Mouse (Mus musculus) limb, embryonic 14.5 days (tissue): ENCODE measurements around the gene Dcpp3. TPM values are rescaled to one million over a fixed set of nuclear protein-coding genes. Genes with fewer than 3 reads are reported as not detected.

ENCODE experiments used
- ATAC-seq: fragments of 200-750 bp; cut with Nextera tagmentation; 2 replicates; pipeline ENCODE4 v1.8.0; 2017; ENCODE audit warnings: low read depth, moderate number of reproducible peaks, moderate TSS enrichment; ENCODE audit not compliant: low FRiP score
- DNase-seq: peaks from one replicate; pipeline ENCODE4 v3.0.0-alpha.2; 2015; ENCODE audit warnings: low spot score
- H3K27ac ChIP-seq: fragments of 300-500 bp; sonication (generic); replicated peaks from 2 replicates; pipeline ENCODE4 v1.5.1; 2014; ENCODE audit warnings: low read depth, mild to moderate bottlenecking, low read length, moderate library complexity, mixed read lengths
- H3K27me3 ChIP-seq: fragments of 300-500 bp; sonication (generic); 2 replicates; pipeline ENCODE4 v1.6.1; 2014; ENCODE audit warnings: low read length, mixed read lengths; ENCODE audit not compliant: control insufficient read depth, insufficient read depth
- H3K36me3 ChIP-seq: fragments of 300-500 bp; sonication (generic); 2 replicates; pipeline ENCODE4 v1.6.1; 2014; ENCODE audit warnings: mild to moderate bottlenecking, low read length, moderate library complexity, mixed read lengths; ENCODE audit not compliant: control insufficient read depth, insufficient read depth
- H3K4me1 ChIP-seq: fragments of 300-500 bp; sonication (generic); 2 replicates; pipeline ENCODE4 v1.6.1; 2014; ENCODE audit warnings: antibody characterized with exemption, low read length, mixed read lengths; ENCODE audit not compliant: control insufficient read depth, insufficient read depth
- H3K4me2 ChIP-seq: fragments of 300-500 bp; sonication (generic); replicated peaks from 2 replicates; pipeline ENCODE4 v1.6.1; 2014; ENCODE audit warnings: low read depth, mild to moderate bottlenecking, low read length, moderate library complexity; ENCODE audit not compliant: severe bottlenecking
- H3K4me3 ChIP-seq: fragments of 300-500 bp; sonication (generic); replicated peaks from 2 replicates; pipeline ENCODE4 v1.5.1; 2014; ENCODE audit warnings: low read length
- H3K9ac ChIP-seq: fragments of 300-500 bp; sonication (generic); 2 replicates; pipeline ENCODE4 v1.6.1; 2014; ENCODE audit warnings: mild to moderate bottlenecking, low read depth, low read length, moderate library complexity; ENCODE audit not compliant: severe bottlenecking
- H3K9me3 ChIP-seq: fragments of 300-500 bp; sonication (generic); 2 replicates; pipeline ENCODE4 v1.6.1; 2016; ENCODE audit warnings: low read length; ENCODE audit not compliant: control insufficient read depth
- POLR2A ChIP-seq: fragments of 200-500 bp; IDR thresholded peaks from 2 replicates; pipeline ENCODE4 v1.8.0; 2012; ENCODE audit warnings: inconsistent platforms, mild to moderate bottlenecking, moderate library complexity, borderline replicate concordance; ENCODE audit not compliant: insufficient read depth, insufficient read length; ENCODE audit errors: extremely low read depth
- WGBS: fragments of 180-500 bp; shearing (Covaris S2); extraction: QIAGEN DNeasy Blood & Tissue Kit; methylation state at CpG from one replicate; pipeline ENCODE4 v1.1.7; 2014; 5-methylcytosine and 5-hydroxymethylcytosine counted together
- polyA plus RNA-seq, 2 experiments: library from polyadenylated mRNA; depleted of rRNA in 1 of 2; stranded (reverse) in 1 of 2; unstranded in 1 of 2; fragments of >200 nt; fragmentation: Nextera tagmentation in 1 of 2; extraction: Ambion mirVana in 1 of 2; gene quantifications; 2 replicates each; pipeline versions ENCODE4 v1.2.1 to v1.2.3; 2012 to 2014

Dcpp3 gene
- polyA plus RNA-seq, 2 experiments = not detected

DNA sequence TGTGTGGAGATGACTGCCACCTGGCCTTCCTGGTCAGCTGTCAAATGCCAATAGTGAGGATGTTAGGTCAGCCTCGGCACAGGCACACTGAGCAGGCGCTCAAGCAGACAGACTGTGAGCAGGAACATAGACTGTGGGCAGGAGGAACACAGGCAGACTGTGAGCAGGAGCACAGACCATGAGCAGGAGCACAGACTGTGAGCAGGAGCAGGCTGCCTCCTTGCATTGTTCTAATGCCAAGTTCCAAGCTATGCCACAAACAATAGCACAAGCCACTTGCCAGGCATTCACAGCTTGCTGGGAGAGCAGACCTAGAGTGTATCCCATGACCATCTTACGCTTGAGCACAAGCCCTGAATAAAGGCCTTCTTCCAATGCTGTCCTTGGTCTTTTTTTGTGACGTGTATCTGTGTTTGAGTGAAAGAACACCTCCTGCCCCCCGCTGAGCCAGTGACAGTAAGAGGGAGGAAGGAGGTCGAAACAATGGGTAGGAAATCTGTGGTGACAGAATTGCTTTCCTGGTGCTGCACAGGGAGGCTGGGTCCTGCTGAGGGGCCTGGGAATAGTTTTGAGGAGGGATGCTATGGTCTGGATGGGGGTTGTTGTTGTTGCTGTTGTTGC, 48.7 kb downstream of the Dcpp3 start:
- H3K4me1 ChIP-seq = no peaks in the 10 kb centered on the region
- DNase-seq (no peak), ATAC-seq (no peak)
- 58% methylated on average over 6 of the region's 6 CpGs for WGBS
- H3K4me2 ChIP-seq = no peak overlapping the region
- no peaks in the 10 kb centered on the region for H3K27me3 ChIP-seq
- H3K36me3 ChIP-seq = no peaks in the 10 kb centered on the region
- H3K9ac ChIP-seq = no peak overlapping the region
- H3K4me3 ChIP-seq = no peak overlapping the region
- no peaks in the 10 kb centered on the region for H3K9me3 ChIP-seq
- no peak for TF ChIP-seq POLR2A
- no peak overlapping the region for H3K27ac ChIP-seq

- H3K4me1 ChIP-seq = no peaks in the 10 kb centered on the region
- H3K4me2 ChIP-seq = no peak overlapping the region
- 81% methylated on average over 10 of the region's 10 CpGs for WGBS
- no peak overlapping the region for H3K4me3 ChIP-seq
- H3K27ac ChIP-seq = no peak overlapping the region
- no peak overlapping the region for H3K9ac ChIP-seq
- DNase-seq (no peak), ATAC-seq (no peak)
- H3K36me3 ChIP-seq = no peaks in the 10 kb centered on the region
- H3K27me3 ChIP-seq = no peaks in the 10 kb centered on the region
- TF ChIP-seq POLR2A = no peak
- H3K9me3 ChIP-seq = no peaks in the 10 kb centered on the region
Measured at GRCm38 (mm10) chr17:23966658-23967401, 49.6 kb downstream of the Dcpp3 start.

DNA sequence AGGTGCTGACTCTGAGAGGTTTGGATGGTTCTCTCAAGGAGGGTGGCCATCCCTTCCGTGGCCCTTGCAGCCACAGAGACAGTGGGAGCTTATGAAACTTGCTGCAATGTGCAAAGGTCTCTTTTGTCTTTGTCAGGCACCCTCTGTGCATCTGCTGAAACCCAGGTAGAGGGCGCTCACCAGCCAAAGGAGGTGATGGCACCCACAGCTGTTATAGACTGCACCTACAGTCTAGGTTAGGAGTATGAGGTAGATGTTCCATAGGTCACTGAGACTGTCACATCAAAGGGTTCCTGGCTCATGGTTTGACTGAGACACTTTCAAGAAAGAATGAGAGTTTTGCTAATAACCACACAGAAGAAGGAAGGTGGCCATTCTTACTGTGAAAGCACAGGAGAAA, 51.5 kb downstream of the Dcpp3 start:
- H3K9me3 ChIP-seq = no peaks in the 10 kb centered on the region
- H3K27ac ChIP-seq = no peak overlapping the region
- no peak for TF ChIP-seq POLR2A
- H3K27me3 ChIP-seq = no peaks in the 10 kb centered on the region
- no peak overlapping the region for H3K4me3 ChIP-seq
- no peak overlapping the region for H3K9ac ChIP-seq
- DNase-seq = no peak
- H3K4me2 ChIP-seq = no peak overlapping the region
- 56% methylated on average over 2 of the region's 2 CpGs for WGBS
- H3K36me3 ChIP-seq = no peaks in the 10 kb centered on the region
- no peaks in the 10 kb centered on the region for H3K4me1 ChIP-seq
- ATAC-seq = no peak

Other genes starting within 250 kb of the Dcpp3 start
- gene Hcfc1r1, start 243.9 kb upstream of the Dcpp3 start, polyA plus RNA-seq (2012; rRNA removed) = 63.4 and 73.3 TPM in 2 replicates
- 85.3 and 85.4 TPM in 2 replicates for gene Hcfc1r1, start 243.9 kb upstream of the Dcpp3 start, polyA plus RNA-seq (2014; fragmentation: Nextera tagmentation; extraction: Ambion mirVana)
- 45.5 and 51.2 TPM in 2 replicates for gene Thoc6, start 243.6 kb upstream of the Dcpp3 start, polyA plus RNA-seq (2012; rRNA removed)
- gene Thoc6, start 243.6 kb upstream of the Dcpp3 start, polyA plus RNA-seq (2014; fragmentation: Nextera tagmentation; extraction: Ambion mirVana) = 41.8 and 44.2 TPM in 2 replicates
- gene Tnfrsf12a, start 240.0 kb upstream of the Dcpp3 start, polyA plus RNA-seq (2012; rRNA removed) = 13.6 and 16.1 TPM in 2 replicates
- 20.3 and 24.0 TPM in 2 replicates for gene Tnfrsf12a, start 240.0 kb upstream of the Dcpp3 start, polyA plus RNA-seq (2014; fragmentation: Nextera tagmentation; extraction: Ambion mirVana)
- 13.6 and 14.0 TPM in 2 replicates for gene Cldn6, start 238.2 kb upstream of the Dcpp3 start, polyA plus RNA-seq (2012; rRNA removed)
- 11.3 and 14.7 TPM in 2 replicates for gene Cldn6, start 238.2 kb upstream of the Dcpp3 start, polyA plus RNA-seq (2014; fragmentation: Nextera tagmentation; extraction: Ambion mirVana)
- 4.0 and 5.1 TPM in 2 replicates for gene Cldn9, start 233.4 kb upstream of the Dcpp3 start, polyA plus RNA-seq (2012; rRNA removed)
- 5.9 and 9.6 TPM in 2 replicates for gene Cldn9, start 233.4 kb upstream of the Dcpp3 start, polyA plus RNA-seq (2014; fragmentation: Nextera tagmentation; extraction: Ambion mirVana)
- 4.4 and 4.6 TPM in 2 replicates for gene 1520401A03Rik, start 194.7 kb upstream of the Dcpp3 start, polyA plus RNA-seq (2012; rRNA removed)
- 1.6 and 2.1 TPM in 2 replicates for gene 1520401A03Rik, start 194.7 kb upstream of the Dcpp3 start, polyA plus RNA-seq (2014; fragmentation: Nextera tagmentation; extraction: Ambion mirVana)
- gene Pkmyt1, start 191.1 kb upstream of the Dcpp3 start, polyA plus RNA-seq (2012; rRNA removed) = 81.7 and 105 TPM in 2 replicates
- gene Pkmyt1, start 191.1 kb upstream of the Dcpp3 start, polyA plus RNA-seq (2014; fragmentation: Nextera tagmentation; extraction: Ambion mirVana) = 46.4 and 47.5 TPM in 2 replicates
- 9.7 and 13.4 TPM in 2 replicates for gene Paqr4, start 176.6 kb upstream of the Dcpp3 start, polyA plus RNA-seq (2012; rRNA removed)
- 15.7 and 17.3 TPM in 2 replicates for gene Paqr4, start 176.6 kb upstream of the Dcpp3 start, polyA plus RNA-seq (2014; fragmentation: Nextera tagmentation; extraction: Ambion mirVana)
- 40.1 and 50.6 TPM in 2 replicates for gene Kremen2, start 171.6 kb upstream of the Dcpp3 start, polyA plus RNA-seq (2012; rRNA removed)
- gene Kremen2, start 171.6 kb upstream of the Dcpp3 start, polyA plus RNA-seq (2014; fragmentation: Nextera tagmentation; extraction: Ambion mirVana) = 42.4 and 42.6 TPM in 2 replicates
- gene Flywch1, start 145.9 kb upstream of the Dcpp3 start, polyA plus RNA-seq (2012; rRNA removed) = 47.1 and 58.5 TPM in 2 replicates
- gene Flywch1, start 145.9 kb upstream of the Dcpp3 start, polyA plus RNA-seq (2014; fragmentation: Nextera tagmentation; extraction: Ambion mirVana) = 66.2 and 74.8 TPM in 2 replicates
- gene Flywch2, start 131.4 kb upstream of the Dcpp3 start, polyA plus RNA-seq (2012; rRNA removed) = 46.3 and 50.8 TPM in 2 replicates
- 41.2 and 47.5 TPM in 2 replicates for gene Flywch2, start 131.4 kb upstream of the Dcpp3 start, polyA plus RNA-seq (2014; fragmentation: Nextera tagmentation; extraction: Ambion mirVana)
- 654 and 850 TPM in 2 replicates for gene Srrm2, start 126.9 kb upstream of the Dcpp3 start, polyA plus RNA-seq (2012; rRNA removed)
- 406 and 466 TPM in 2 replicates for gene Srrm2, start 126.9 kb upstream of the Dcpp3 start, polyA plus RNA-seq (2014; fragmentation: Nextera tagmentation; extraction: Ambion mirVana)
- 739 and 935 TPM in 2 replicates for gene Elob, start 88.3 kb upstream of the Dcpp3 start, polyA plus RNA-seq (2012; rRNA removed)
- 1,204 and 1,221 TPM in 2 replicates for gene Elob, start 88.3 kb upstream of the Dcpp3 start, polyA plus RNA-seq (2014; fragmentation: Nextera tagmentation; extraction: Ambion mirVana)
- gene Prss33, start 81.4 kb upstream of the Dcpp3 start, polyA plus RNA-seq (2012; rRNA removed) = 0.12 and 0.14 TPM in 2 replicates
- not detected in 2 replicates for gene Prss33, start 81.4 kb upstream of the Dcpp3 start, polyA plus RNA-seq (2014; fragmentation: Nextera tagmentation; extraction: Ambion mirVana)
- 0.06 TPM in 1 of 2 replicates, not detected in the other for gene Prss32, start 73.6 kb upstream of the Dcpp3 start, polyA plus RNA-seq (2012; rRNA removed)
- not detected in 2 replicates for gene Prss32, start 73.6 kb upstream of the Dcpp3 start, polyA plus RNA-seq (2014; fragmentation: Nextera tagmentation; extraction: Ambion mirVana)
- 1.6 and 2.1 TPM in 2 replicates for gene Prss41, start 73.3 kb upstream of the Dcpp3 start, polyA plus RNA-seq (2012; rRNA removed)
- gene Prss41, start 73.3 kb upstream of the Dcpp3 start, polyA plus RNA-seq (2014; fragmentation: Nextera tagmentation; extraction: Ambion mirVana) = 0.28 and 0.78 TPM in 2 replicates
- not detected in 2 replicates for gene Prss21, start 49.4 kb upstream of the Dcpp3 start, polyA plus RNA-seq (2012; rRNA removed)
- gene Prss21, start 49.4 kb upstream of the Dcpp3 start, polyA plus RNA-seq (2014; fragmentation: Nextera tagmentation; extraction: Ambion mirVana) = not detected in 2 replicates
- not detected in 2 replicates for gene Dcpp1, start 36.6 kb upstream of the Dcpp3 start, polyA plus RNA-seq (2012; rRNA removed)
- gene Dcpp1, start 36.6 kb upstream of the Dcpp3 start, polyA plus RNA-seq (2014; fragmentation: Nextera tagmentation; extraction: Ambion mirVana) = not detected in 2 replicates
- not detected in 2 replicates for gene Dcpp2, start 36.6 kb upstream of the Dcpp3 start, polyA plus RNA-seq (2012; rRNA removed)
- gene Dcpp2, start 36.6 kb upstream of the Dcpp3 start, polyA plus RNA-seq (2014; fragmentation: Nextera tagmentation; extraction: Ambion mirVana) = not detected in 2 replicates
- gene Sbp, start 24.2 kb downstream of the Dcpp3 start, polyA plus RNA-seq (2012; rRNA removed) = not detected in 2 replicates
- not detected in 2 replicates for gene Sbp, start 24.2 kb downstream of the Dcpp3 start, polyA plus RNA-seq (2014; fragmentation: Nextera tagmentation; extraction: Ambion mirVana)
- 0.24 TPM in 1 of 2 replicates, not detected in the other for gene Sbpl, start 37.8 kb downstream of the Dcpp3 start, polyA plus RNA-seq (2012; rRNA removed)
- gene Sbpl, start 37.8 kb downstream of the Dcpp3 start, polyA plus RNA-seq (2014; fragmentation: Nextera tagmentation; extraction: Ambion mirVana) = not detected in 2 replicates
- gene Prss30, start 63.1 kb downstream of the Dcpp3 start, polyA plus RNA-seq (2012; rRNA removed) = 0.06 TPM in 1 of 2 replicates, not detected in the other
- not detected in 2 replicates for gene Prss30, start 63.1 kb downstream of the Dcpp3 start, polyA plus RNA-seq (2014; fragmentation: Nextera tagmentation; extraction: Ambion mirVana)
- gene Prss22, start 80.6 kb downstream of the Dcpp3 start, polyA plus RNA-seq (2012; rRNA removed) = 0.54 and 0.72 TPM in 2 replicates
- 0.44 and 0.51 TPM in 2 replicates for gene Prss22, start 80.6 kb downstream of the Dcpp3 start, polyA plus RNA-seq (2014; fragmentation: Nextera tagmentation; extraction: Ambion mirVana)
- gene Prss27, start 120.7 kb downstream of the Dcpp3 start, polyA plus RNA-seq (2012; rRNA removed) = 0.82 and 1.4 TPM in 2 replicates
- gene Prss27, start 120.7 kb downstream of the Dcpp3 start, polyA plus RNA-seq (2014; fragmentation: Nextera tagmentation; extraction: Ambion mirVana) = 1.5 TPM in 2 replicates
- gene Kctd5, start 156.0 kb downstream of the Dcpp3 start, polyA plus RNA-seq (2012; rRNA removed) = 60.2 and 72.4 TPM in 2 replicates
- 57.8 and 63.5 TPM in 2 replicates for gene Kctd5, start 156.0 kb downstream of the Dcpp3 start, polyA plus RNA-seq (2014; fragmentation: Nextera tagmentation; extraction: Ambion mirVana)
- gene Pdpk1, start 233.5 kb downstream of the Dcpp3 start, polyA plus RNA-seq (2012; rRNA removed) = 18.7 and 21.6 TPM in 2 replicates
- gene Pdpk1, start 233.5 kb downstream of the Dcpp3 start, polyA plus RNA-seq (2014; fragmentation: Nextera tagmentation; extraction: Ambion mirVana) = 36.7 and 39.9 TPM in 2 replicates
- 31.2 and 39.6 TPM in 2 replicates for gene Amdhd2, start 246.3 kb downstream of the Dcpp3 start, polyA plus RNA-seq (2012; rRNA removed)
- 27.4 and 32.6 TPM in 2 replicates for gene Amdhd2, start 246.3 kb downstream of the Dcpp3 start, polyA plus RNA-seq (2014; fragmentation: Nextera tagmentation; extraction: Ambion mirVana)